Mouse (Mus musculus): Measurements from ENCODE around the gene Pomp. TPM values are rescaled to one million over a fixed set of nuclear protein-coding genes. Genes with fewer than 3 reads are reported as not detected.

The Pomp gene
- total RNA-seq (2022) = 100 to 1,000 TPM; 172 to 235 (median 197) TPM

- peak; percentile 88 for DNase-seq
Observed at GRCm38 (mm10) chr5:147860449-147861261, at the start of gene Pomp. TSS of gene Pomp (plus strand) at chr5:147860461.

DNA sequence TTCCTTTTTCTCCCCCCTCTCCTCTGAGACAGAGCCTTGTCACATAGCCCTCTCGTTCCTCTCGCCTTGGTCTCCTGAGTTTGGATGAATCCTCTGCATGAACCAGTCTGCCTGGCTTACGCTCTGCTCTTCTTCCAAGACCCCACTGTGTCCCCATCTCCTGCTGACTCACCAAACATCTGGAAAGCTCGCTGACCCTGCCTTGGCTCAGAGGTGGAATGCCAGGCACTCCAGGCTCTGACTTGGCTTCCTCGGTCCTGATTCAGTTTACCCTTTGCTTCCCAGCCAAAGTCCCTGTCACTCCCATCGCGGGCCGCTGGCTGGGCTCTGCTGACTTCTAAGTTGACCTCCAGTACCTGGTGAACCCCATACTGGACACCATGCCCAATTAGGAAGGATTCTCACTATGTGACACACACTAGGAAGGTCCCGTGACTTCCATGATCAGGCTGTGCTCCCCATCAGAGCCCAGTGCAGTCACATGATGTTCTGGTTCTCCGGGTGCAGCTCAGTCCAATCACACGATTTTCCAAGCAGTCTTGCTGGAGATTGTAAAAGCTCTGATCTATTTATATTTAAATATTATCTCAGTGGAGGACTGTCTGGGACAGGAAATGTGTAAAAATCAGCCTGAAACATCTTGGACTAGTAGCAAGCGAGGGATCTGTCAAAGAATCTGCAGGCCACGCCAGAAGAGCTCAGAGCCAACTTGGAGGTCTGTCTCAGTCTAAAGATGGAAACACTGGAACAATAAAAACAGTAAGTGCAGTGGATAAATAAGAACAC, 47.8 kb upstream of the Pomp start:
- DNase-seq = no peak

DNA sequence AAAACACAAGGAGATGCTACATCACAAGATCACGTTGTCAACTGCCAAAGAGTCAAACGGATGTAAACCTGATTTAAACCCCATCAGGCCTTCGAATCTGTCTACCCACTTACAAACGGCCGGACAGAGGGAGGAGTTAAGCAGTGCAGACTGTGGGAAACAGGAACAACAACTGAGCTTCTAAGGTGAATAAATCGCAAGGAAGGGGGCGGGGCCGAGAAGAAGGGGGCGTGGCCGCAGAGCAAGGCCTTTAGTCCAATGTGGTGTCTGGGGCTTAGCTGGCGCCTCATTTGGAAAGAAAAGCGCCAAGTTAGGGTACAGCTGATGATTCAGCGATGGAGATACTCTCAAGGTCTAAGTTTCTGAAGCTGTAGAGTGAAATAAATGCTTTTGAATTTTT, 45.3 kb upstream of the Pomp start:
- no peak for DNase-seq

DNA sequence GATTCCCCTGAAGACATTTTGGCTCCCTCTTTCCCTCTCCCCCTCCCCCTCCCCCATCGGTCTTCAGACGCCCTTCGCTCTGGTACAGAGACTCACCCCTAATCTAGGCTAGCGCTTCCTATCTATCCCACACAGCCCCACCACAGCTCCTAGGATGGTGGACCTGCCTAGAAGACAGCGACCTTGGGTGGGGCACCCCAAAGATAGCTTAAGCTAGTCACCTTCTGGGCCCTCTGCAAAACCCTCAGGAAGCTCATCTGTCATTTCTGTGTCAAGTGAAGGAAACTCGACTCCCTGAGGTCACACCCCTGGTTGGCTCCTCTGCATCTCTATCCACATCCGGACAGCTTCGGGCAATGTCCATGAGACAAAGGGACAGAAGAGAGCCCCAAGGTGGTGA, 44.7 kb upstream of the Pomp start:
- peak; percentile 23 for DNase-seq

- no peak for DNase-seq
Observed at GRCm38 (mm10) chr5:147816465-147816864, 43.8 kb upstream of the Pomp start.

- no peak for DNase-seq
Observed at GRCm38 (mm10) chr5:147817747-147818496, 42.3 kb upstream of the Pomp start.

DNA sequence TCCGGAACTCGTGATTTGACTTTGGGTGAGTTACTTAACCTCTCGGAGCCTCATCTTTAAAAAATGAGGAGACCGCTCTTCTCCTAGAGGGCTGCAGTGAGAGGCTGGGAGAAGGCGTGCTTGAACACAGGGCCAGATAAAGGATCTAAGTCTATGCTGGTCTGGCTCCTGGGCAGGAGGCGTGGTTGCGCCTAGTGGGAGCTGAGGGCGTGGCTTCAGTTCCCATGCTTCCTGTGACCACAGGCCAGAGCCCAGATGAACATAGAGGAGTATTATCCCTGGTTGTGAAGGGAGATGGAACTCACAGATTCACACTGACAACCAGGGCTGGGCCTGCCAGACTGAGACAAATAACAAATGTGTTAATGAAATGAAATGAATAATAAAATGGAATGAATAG, 41.4 kb upstream of the Pomp start:
- no peak for DNase-seq

DNA sequence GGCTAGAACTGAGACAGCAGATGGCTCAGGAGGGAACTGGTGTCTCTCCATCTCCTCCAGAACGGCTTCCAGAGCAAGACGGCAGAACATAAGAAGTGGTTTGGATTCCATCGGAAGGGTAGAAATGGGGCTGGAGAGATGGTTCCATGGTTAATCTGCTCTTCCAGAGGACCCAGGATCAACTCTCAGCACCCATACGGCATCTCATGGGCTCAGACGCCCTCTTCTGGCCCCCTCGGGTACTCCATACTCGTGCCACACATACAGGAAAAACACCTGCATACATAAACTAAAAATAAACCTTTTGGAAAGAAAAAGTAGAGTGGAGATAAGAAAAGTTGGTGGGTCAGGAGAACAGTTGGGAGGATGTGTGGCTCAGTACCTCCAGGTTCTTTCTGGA, 40.4 kb upstream of the Pomp start:
- no peak for DNase-seq

GRCm38 (mm10) chr5:147824021-147824605, 36.1 kb upstream of the Pomp start:
- no peak for DNase-seq

DNA sequence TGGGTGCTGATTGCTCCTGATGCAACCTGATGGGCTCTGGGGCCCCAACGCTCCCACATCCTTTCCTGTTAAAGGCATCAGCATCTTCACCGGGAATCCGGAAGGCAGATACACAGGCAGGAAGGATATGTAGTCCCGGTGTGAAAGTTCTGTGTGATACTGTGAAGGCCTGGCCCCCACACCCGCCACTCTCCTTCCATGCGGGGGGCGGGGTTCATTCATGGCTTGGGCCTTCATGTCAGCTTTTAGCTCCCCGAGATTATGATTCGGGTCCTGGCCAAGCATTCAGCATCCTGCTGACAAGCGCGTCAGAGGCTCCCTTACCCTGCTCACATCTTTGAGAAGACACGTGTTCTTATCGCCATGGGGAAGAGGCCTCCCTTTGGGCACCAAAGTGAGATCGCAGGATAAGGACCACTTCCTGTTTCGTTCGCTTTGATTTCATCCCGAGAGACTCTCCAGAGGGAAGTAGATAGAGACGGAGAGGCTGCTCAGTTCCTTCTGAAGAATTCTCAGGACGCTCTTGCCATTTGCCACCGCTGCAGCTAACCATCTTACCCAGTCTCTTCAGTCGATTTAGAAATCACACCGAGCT, 34.8 kb upstream of the Pomp start:
- DNase-seq = no peak

- no peak for DNase-seq
Observed at GRCm38 (mm10) chr5:147826091-147826490, 34.2 kb upstream of the Pomp start.

DNA sequence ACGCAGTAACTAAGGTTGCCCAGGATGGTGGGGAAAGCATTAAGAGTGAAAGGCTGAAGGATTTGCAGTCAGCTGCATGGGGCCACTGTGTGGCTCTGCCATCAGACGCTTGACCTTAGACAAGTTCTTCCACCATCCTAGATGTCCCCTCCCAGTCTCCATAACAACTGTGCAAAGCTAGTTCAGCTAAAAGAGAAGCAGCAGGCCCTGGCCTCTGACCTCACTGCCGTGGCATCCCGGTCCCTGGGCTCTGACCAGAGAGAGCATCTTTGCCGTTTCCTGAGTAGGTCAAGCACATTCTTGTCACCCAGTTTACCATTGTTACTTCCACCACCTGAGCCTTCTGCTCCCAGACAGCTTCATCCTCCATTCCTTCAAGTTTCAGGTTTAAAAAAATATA, 33.7 kb upstream of the Pomp start:
- no peak for DNase-seq

DNA sequence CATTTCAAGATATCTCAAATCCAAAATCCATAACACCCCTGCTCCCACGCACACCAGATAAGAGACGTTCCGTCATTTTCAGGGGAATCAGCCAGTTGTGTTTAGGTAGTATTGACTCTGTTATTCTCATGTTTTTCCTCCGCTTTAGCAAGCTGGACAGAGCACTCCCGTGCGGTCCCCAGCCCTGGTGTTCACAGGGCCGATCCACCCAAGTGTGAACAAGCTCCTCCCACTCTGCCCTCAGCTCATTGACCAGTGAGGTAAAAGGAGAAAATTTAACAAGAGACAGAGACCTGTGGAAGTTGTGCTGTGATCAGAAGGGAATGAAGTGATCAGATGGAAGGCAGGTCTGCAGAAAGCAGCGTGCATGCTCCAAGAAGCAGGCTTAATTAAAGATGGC, 31.4 kb upstream of the Pomp start:
- no peak for DNase-seq

DNA sequence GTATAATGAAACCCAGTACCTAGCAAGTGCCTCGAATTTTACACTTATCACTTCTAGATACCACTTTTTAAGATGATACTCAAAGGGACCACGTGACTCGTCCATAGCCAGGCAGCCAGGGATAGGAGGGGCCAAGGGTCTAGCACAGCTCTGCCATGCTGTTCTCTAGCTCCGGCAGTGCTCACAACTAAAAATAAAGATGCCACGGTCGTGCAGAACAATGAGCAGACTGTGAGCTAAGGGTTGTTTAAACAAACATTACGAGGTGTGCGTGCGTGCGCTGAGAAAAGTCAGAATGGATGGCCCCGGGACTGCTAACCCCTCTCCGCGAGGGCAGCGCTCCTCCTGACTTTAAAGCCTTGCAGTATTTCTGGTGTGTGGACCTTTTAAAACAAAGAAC, 27.4 kb upstream of the Pomp start:
- no peak for DNase-seq

DNA sequence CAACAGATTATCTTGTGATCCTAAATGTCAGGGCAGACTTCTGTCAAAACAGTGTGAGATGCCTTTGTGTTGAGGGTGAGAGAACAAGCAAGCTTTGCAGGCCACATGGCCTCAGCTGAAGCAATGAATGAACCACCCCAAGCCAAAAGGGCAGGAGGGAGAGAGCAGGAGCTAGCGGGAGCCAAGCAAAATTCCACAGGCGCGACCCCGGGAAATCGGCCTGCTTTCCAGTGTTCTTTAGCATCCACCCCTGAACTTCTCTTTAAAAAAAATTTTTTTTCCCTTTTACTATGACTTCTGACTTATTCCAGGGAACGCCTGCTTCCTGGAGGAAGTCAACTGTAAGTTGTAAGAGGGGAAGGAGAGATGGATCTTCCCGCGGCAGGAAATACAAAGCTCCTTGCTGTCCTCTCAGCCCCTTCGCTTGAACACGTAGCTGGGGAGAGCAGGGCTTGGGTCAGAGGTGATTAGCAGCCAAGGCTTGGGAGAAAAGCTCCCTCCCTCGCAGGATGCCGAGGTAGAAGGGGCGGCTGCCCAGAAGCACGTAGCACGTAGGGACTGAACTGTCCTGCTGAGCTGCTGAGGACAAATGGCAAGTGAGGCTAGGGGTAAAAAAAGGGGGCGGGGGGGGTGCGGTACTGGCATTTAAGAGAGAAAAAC, 25.3 kb upstream of the Pomp start:
- no peak for DNase-seq

- DNase-seq = no peak
Observed at GRCm38 (mm10) chr5:147839418-147839817, 20.8 kb upstream of the Pomp start.

- no peak for DNase-seq
Observed at GRCm38 (mm10) chr5:147843340-147843739, 16.9 kb upstream of the Pomp start.

- DNase-seq = no peak
Observed at GRCm38 (mm10) chr5:147845319-147845718, 14.9 kb upstream of the Pomp start.

- DNase-seq = no peak
Observed at GRCm38 (mm10) chr5:147847361-147847760, 12.9 kb upstream of the Pomp start.

DNA sequence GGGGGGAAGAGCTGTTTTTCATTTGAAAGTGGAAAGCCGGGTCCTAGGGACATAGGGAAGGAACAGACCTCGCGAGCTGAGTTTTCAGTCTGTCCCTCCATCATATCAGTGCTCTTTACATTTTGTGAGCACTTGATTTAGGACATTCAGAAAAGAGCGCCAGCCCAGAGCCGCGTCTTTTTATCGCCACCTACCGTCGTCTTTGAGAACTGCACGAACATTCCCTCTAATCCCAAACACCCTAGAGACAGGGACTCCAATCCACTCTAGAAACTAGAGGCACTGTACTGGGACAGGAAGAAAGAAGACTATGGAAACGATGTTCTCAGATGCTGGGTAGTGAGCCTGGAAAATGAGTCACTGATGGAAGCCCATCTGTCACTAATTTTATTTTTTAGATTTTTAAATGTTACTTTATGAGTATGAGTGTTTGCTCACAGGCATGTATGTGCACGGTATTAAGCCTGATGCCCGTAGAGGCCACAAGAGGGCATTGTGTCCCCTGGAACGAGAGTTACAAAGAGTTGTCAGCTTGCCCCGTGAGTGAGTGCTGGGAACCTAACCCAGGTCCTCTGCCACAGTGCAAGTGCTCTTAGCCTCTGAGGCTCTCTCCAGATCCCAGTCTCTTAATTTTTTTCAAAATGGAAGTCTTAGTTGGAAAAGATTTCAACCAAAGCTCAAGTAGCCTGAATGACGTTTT, 11.9 kb upstream of the Pomp start:
- DNase-seq = no peak

- DNase-seq = no peak
Observed at GRCm38 (mm10) chr5:147850194-147850593, 10.1 kb upstream of the Pomp start.
